Mouse (Mus musculus): ENCODE measurements around the gene Igfn1.

Gene Igfn1

GRCm38 (mm10) chr1:135929876-135930275, 76.3 kb downstream of the Igfn1 start:
- no peak for DNase-seq

- DNase-seq: no peak
These were observed 80.3 kb downstream of the Igfn1 start for GRCm38 (mm10) chr1:135925848-135926247.

DNA sequence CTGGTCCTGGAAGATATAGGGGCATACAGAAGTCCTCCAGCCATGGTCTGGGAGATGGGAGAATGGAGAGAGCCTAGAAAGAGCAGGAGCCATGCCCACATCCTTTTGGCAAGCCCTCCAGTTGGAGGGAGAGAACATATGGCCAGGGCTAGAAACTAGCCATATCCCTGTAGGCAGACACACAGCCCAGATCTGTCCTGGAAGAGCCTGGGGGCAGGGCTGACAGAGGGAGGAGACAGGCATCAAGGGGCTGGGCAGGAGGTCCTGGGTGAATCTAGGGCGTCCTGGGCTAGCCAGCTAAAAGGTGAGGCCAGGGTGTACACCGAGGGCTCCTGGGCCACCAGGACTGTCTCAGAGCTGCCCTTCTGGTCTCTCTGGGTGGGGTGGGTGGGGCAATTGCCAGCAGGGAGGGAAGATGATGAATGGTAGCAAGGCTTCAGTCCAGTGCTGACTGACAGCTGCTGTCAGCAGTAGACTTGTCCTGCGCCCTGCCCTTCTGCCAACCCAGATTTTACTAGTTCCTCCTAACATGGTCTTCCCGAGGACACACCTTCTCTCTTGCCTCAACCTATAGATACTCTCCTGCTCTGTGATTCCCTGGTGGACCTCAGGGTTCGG, 81.7 kb downstream of the Igfn1 start:
- DNase-seq: no peak

- no peak for DNase-seq
These were observed 82.9 kb downstream of the Igfn1 start for GRCm38 (mm10) chr1:135923229-135923628.

GRCm38 (mm10) chr1:135918644-135919407, 87.3 kb downstream of the Igfn1 start, which contains the start of gene Pkp1:
Gene Pkp1 (minus strand): TSS chr1:135919207.
- no peak for DNase-seq

DNA sequence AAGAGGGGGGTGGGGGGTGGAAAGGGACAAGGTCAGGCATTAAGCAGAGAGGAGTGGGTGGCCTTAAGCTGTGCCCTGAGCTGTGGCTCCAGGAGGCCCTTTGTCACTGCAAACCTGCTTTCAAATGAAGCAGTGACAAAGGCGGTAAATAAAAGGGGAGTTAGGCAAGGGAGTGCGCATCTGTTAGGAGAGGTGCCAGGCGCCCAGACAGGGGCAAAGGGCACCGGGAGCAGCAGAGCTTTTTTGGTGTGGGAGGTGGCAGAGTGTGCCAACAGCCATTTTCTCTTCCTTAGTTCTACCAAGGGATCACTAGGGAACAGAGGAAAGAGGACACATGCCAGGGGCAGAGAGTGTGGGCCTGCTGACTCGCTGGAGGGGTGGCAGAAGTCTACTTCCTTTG, 88.9 kb downstream of the Igfn1 start:
- DNase-seq: no peak

- no peak for DNase-seq
These were observed 89.6 kb downstream of the Igfn1 start for GRCm38 (mm10) chr1:135916486-135917058.

- DNase-seq: no peak
These were observed 92.5 kb downstream of the Igfn1 start for GRCm38 (mm10) chr1:135913657-135914056.

DNA sequence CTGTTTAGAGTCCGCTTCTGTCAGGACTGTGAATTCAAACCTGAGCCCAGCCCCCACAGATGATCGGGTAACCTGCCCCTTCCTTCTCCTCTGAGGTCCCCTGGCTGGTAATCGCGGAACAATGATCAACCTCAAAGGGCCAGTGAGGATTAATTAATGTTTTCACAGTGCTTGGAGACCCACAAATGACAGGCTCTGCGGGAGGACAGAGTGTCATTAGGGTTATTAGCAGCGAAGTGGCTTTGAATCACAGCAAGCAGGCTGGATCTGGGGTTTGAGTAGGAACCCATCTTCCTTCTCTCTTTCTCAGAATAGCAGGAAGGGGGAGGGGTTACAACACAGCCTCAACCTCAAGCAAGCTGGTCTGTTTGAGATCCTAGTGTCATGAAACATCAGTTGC, 96.8 kb downstream of the Igfn1 start:
- DNase-seq: no peak

DNA sequence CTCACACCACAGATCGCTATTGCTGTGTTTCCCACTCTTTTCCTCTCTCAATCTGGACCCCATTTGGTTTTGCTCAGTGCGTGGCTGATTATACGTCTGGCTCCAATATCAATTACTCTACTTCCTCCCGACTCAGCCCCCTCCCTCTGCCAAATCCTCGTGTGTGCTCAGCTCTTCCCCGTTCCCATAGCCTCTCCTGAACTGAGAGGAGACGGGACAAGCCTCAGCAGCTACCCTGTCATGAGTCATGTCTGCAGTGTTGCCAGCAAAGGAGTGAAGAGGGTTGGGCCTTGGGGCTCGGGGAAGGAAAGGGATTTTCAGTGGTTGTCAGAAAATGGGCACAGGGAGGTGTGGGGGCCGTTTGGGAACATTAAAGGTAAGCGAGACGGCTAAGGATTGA, 99.4 kb downstream of the Igfn1 start:
- DNase-seq: no peak

Measured in thymus, postnatal 36 days (tissue).